Mouse (Mus musculus): Measurements from ENCODE around the gene Slc29a1.
A peak's percentile ranks its signal among the peaks of the same experiment; 100 is the strongest.
"Not testable (repeated sequence)": the region's sequence is repeated elsewhere in the genome, so short reads cannot be mapped to it uniquely, and the experiment has no call there.

Slc29a1 gene

DNA sequence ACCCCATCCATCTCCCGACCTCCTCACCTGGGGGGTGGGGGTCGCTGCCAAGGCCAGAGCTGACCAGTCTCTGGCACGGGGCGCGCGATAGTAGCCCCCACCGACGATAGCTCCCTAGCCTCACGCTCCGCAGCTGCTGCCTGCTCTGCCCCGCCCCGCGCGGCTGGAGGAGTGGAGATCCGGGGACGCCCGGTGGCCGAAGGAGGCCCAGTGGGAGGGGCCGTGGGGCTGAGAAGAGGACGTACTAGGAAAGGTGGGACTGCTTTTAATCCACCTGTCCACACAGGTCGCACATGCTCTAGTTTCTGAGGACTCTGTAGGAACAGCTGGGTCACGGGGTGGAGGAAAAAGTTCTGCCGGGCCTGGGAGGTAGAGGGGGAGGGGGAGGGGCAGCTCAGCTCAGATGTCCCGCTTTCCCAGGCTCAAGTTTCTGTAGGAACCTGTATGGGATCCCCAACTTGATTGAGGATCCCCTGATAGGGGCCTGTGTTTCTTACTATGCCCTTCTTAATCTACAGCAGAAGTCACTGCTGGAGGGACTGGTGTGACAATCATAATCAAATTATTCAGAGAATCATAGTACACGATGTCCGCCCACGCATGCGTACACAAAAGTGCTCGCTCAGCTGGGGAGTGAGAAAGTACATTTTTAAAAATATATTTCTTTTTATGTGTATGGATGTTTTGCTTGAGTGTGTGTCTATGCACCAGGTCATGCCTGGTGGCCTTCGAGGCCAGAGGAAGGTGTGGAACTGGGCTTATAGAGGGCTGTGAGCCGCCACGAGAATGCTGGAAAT lies at the start of gene Slc29a1:
Gene Slc29a1, minus strand, starts transcription at position 161 of the 797 bp plus-strand sequence.
- DNase-seq = peak in 1 of 2 experiments; percentile 44

DNA sequence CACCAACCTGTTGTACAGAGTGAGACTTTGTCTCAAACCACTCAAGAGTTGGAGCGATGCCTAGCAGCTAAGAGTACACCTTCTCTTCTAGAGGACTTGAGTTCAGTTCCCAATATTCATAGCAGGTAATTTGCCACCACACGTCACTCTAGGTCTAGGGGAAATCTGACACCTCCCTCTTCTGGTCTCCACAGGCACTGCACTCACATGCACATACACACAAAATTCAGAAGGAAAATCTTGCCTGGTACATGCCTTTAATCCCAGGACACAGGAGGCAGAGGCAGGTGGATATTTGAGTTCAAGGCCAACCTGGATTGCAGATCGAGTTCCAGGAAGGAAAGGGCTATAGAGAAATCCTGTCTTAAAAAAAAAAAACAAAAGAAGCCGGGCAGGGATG lies 44.8 kb upstream of the Slc29a1 start:
- DNase-seq = no peak

DNA sequence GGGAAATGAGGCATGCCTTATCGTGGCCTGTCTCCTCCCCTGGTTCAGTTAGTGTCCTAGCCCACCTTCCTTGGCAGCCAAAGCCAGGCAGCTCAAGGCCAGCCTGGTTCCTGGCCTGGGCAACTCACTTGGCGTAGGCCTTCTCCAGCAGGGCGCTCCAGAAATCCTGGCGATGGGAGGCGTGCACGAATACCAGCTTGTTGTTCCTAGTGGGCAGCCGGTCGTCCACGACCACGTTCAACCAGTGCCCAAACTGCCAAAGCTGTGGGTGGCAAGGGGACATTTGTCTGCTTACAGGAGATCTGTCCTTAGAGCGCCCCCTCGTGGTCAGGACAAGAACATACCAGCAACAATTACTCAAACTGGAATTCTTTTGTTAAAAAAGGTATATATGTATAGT lies 43.3 kb upstream of the Slc29a1 start:
- DNase-seq = peak; percentile 75 to 79

DNA sequence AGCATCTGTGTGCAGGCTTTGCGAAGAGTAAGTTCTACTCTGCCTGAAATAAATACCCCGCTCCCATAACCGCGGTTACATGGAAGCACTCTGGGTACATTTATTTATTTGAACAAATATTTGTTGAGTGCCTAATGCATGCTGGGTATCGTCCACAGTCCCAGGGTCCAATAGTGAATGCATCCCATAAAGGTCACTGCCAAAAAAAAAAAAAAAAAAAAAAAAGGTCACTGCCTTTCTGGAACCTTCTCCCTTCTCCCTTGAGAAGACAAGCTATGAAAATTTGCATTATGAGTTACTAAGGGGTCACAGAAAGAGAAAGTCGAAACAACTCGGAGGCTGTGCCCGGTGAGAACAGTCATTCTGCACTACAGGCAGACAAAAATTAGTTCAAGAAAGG lies 42.6 kb upstream of the Slc29a1 start:
- no peak for DNase-seq

DNA sequence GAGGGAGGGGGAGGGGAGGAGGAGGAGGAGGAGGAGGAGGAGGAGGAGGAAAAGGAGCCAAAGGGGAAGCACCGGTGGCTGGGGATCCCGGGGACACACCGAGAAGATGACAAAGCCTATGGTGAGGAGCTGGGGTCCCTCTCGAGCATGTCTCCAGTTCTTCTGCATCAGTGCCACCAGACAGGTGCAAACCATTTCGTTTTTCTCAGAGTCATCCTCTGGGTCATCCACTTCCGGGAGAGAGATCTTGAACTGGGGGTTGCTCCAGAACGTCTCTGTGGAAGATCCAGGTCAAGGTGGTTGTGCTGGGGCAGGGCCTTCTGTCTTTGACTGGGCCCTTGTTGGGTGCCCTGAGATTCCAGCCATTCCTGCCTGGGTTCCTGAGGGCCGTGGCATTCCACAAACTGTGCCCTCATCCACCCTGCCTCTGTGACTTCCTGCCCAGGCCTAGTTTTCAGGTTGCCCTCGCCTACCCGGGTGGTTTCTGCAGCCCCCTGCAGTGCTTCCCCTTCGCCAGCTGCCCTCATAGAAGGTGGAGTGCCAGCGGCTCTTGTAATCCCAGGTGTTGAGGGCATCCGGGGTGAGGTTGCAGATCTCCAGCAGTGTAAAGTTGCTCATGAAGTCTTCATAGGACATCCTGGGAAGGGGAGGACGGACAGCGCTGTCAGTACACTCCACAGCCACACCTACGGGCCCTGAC lies 39.3 kb upstream of the Slc29a1 start:
- peak; percentile 75 to 88 for DNase-seq

DNA sequence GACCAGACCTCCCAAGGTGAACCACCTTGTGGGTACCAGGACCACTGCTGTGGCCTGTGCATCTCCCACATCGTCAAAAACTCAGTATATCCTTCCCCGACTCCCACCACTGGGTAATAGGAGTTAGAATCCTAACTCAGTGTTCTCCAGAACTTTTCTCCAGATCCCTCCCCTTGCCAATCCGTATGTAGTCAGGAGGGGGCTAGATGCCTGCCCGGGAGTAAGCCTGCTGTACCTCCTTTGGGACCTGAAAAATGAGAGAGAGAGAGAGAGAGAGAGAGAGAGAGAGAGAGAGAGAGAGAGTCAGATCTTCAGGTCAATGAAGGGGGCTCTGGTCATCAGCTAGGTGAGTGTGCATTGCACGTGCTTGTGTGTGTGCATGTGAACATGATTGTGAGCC lies 34.6 kb upstream of the Slc29a1 start:
- no peak for DNase-seq

DNA sequence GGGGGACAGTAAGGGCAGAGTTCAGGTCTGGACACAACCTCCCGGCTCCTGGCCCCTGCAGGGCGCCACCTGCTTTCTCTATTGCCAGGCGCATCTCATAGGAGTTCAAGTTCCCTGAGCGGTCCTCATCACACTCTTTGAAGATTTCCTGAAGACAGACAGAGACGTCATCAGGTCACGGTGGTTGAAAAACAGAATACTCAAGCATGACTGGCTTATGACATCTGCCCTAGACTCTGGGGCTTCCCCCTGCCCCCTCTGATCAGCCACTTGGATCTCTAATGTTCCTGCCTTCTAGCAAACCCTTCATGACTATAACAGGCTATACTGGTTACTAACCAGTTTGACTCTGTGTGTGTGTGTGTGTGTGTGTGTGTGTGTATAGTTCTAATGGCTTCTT lies 32.5 kb upstream of the Slc29a1 start:
- DNase-seq = no peak

DNA sequence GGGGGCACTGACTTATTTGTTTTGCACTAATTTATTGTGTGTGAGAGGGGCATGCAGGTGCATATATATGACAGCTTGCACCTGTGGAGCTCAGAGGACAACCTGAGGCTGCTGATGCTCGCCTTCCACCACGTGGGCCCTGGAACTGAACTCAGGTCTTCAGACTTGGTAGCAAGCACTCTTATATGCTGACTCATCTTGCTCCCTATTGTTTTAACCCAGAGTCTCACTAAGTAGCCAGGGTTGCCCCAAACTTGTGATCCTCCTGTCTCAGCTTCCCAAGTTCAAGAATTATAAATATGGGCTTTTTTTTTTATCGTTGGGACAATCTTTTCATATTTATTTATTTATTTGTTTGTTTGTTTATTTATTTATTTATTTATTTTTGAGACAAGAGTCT lies 31.6 kb upstream of the Slc29a1 start:
- no peak for DNase-seq

DNA sequence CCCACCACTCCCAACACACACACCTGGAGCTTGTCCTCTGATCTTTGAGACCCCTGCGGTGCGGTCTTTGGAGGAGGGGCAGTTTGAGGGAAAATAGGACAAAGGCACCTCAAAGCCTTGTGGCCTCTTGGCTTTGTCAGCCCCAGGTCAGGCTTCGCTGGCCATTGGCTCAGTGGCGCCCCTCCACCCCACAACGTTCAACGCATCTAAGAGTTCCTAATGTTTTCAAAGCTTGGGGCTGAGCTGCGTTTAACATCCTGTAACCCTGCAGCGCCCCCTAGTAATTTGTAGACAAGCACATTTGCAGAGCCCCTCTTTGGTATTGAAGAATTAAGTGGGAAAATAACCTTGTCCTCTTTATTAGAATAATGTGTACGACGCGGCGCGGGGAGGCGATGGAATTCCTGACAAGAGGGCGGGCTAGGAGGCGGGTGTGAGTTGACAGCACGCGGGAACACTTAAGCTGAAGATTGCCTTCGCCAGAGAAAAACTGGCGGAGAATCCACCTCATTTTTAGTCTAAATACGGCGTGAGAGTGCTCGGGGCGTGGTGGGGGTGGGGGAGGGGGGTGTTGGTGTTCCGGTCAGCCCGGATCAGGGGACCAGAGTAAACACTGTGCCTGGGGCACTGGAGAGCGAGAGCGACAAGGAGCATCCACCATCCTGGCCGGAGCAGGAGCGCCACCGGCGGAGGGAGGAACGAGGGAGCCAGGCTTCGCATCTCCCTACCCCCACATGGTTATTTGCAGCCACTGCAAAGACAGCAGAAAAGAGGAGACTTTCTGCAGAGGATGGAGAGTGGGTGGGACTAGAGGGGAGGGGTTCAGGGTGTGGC lies 30.7 kb upstream of the Slc29a1 start:
- DNase-seq = peak; percentile 68 to 73

DNA sequence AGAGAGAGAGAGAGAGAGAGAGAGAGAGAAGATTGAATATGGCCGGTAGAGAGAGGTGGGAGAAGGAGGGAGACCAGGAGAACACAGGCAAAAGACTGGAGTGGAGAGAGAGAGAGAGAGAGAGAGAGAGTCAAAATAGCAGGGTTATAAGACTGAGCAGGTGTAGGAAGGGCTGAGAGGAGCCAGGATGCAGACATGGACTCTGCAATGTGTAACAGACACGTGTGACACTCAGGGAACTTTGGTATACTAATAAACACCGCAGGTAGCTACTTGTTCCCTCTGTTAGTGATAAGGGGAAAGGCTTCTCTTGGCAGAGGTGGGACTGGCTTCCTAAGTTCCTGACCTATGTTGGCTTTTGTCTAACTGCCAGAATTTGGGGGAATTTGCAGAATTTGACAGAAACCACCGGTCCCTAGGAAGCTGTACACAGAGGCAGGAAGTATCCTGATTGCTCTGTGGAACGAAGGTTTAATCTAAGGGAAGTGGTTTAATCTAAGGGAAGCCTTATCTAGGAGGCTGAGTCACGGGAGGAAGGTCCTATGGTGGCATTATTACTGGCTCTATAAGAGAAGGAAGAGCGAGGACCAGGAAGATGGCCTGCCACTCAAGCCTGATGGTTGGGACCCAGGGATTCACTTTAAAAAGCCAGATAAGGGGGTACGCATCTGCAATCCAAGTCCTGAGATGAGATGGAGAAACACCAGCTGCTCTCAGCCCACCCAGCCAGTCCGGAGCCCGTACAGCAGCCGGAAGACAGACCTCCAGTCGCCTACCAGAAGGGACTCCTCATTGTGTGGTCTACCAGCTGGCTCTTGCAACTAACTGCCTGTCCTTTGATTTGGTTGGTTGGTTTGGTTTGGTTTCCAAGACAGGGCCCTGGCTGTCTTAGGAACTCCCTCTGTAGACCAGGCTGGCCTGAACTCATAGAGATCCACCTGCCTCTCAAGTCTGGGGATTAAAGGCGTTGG lies 29.8 kb upstream of the Slc29a1 start:
- peak in 1 of 2 experiments; percentile 27 for DNase-seq

DNA sequence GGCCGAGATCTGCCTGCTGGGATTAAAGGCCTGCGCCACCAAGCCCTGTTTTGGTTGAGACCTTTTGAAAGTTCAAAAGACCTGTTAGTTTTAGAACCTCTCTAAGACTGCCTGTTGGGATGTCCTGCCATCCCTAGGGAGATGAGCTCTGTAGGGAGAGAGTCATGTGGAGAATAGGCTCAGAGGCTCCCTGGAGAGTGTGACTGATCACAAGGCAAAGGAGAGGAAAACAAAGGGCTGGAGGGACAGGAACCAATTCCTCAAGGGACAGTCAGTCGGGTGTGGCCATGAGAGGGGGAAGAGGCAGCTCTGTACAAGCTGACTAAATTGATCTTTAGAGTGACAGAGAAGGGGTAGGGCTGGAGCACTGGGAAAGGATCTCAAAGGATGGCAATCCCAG lies 28.8 kb upstream of the Slc29a1 start:
- DNase-seq = no peak

DNA sequence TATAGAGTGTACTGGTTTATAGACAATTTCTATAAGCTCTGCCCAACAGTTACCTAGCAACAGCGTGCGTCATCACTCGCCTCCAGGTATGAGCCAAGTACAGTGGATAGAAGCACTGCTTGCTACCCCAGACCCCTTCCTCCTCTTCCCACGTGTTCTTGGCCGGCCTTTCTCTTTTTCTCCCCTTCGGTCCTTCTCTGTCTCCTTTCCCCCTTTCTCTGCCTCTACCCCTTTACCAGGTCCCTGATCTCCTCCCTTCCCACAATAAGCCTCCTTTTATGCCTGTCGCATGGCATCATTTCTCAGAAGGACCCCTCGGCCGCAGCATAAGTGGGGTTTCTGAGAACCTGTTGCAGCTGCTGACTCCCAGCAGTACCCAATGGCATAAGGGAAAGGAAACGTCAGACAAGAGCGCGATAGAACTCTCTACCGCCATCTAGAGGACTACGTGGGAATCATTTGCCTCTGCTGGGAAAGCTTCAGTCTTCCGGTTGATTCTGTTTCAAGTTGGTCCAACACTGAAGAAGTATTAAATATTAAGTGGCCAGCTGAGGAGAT lies 27.2 kb upstream of the Slc29a1 start:
- peak; percentile 63 to 72 for DNase-seq

DNA sequence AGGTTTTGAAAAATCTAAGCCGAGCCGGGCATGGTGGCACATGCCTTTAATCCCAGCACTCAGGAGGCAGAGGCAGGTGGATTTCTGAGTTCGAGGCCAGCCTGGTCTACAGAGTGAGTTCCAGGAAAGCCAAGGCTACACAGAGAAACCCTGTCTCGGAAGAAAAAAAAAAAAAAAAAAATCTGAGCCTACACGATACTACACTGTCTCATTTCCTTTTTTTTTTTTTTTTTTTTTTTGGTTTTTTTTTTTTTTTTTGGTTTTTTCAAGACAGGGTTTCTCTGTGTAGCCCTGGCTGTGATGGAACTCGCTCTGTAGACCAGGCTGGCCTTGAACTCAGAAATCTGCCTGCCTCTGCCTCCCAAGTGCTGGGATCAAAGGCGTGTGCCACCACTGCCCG lies 24.0 kb upstream of the Slc29a1 start:
- not testable (repeated sequence) for DNase-seq

DNA sequence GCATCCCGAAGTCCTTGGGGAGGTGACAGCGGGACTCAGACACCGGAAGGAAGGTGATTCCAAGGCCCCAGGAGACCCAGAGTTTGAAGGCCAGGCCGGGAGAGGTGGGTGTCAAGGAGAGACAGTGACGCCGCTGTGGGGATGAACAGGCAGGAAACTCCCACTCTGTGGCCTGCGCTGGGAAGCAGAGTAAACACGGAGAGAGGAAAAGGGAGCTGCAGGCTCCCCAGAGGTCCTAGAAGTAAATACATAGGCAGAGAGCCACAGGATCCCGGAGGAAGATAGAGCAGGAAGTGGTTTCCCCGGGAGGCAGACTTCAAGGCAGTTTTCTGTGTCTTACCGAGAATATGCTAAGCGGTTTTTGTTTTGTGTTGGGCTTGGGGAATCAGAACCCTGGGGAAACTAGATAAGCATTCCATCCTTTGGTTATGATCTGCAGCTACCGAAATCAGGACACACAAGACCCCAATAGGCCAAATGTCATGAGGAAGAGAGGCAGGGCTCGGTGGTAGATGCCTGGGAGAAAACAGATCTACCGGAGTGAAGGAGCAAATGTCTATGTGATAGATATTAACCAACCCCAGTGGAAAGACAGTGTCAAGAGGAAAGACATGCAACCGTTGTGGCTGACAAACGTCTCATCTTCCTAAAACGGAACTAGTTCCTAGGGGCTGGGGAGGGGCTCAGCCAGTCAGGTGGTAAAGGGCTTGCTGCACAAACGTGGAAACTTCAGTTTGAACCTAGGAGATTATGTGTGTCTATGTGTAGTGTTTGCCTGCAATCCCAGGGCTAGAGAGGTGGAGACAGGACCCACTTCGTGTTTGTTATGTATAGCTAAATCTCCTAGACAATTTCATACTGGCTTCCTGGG lies 20.2 kb upstream of the Slc29a1 start:
- peak; percentile 53 to 61 for DNase-seq

DNA sequence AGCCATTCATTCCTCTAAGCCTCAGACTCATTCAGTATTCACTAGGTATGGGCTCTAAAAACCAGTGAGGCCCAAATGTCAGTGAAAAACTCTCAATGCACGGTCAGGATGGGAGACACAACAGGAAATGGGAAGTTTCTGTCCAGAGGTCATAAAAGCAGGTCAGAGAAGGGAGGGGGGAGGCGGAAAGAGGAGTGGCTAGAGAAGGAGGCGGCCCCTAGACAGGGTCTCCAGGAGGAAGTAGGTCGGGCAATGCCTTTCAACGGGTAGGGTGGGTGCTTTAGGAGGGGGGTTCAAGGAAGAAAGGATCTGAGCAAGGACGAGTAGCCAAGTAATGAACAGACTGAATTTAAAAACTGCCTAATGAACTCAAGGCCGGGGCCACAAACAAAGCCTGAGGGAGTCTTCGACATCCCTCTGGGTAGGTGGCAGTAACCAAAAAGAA lies 19.6 kb upstream of the Slc29a1 start:
- peak; percentile 68 to 81 for DNase-seq

DNA sequence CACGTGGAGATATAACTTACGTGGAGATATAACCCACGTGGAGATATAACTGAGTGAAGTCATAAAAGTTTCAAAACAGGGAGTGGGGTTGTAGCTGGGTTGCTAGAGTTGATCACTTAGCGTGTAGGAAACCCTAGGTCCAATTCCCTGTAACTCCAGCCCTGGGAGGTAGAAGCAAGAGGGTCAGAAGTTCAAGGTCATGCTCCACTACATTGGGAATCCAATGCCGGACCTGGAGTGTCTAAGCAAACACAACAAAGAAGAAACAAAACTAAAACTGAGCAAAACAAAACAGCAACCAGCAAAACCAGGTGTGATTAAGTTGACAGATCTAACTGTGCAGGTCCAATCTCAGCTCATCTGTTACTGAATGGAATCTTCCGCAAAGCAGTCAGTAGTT lies 18.2 kb upstream of the Slc29a1 start:
- no peak for DNase-seq

DNA sequence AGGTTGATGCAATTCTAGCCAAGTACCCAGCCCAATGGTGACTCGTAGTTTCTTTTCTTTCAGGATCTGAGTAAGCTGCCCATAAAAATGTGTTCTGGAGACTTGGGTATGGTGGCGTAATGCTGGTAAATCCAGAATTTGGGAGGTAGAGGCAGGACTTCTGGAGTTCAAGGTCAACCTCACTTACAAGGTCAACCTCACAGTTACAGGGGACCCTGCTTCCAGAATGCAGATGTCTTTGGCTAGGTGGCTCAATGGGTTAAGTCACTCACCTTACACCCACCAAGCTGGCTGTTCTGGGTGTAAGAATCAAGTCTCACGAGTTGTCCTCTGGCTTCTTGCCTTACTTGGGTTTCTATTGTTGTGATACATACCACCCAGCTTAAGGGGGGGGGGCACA lies 17.3 kb upstream of the Slc29a1 start:
- DNase-seq = no peak

DNA sequence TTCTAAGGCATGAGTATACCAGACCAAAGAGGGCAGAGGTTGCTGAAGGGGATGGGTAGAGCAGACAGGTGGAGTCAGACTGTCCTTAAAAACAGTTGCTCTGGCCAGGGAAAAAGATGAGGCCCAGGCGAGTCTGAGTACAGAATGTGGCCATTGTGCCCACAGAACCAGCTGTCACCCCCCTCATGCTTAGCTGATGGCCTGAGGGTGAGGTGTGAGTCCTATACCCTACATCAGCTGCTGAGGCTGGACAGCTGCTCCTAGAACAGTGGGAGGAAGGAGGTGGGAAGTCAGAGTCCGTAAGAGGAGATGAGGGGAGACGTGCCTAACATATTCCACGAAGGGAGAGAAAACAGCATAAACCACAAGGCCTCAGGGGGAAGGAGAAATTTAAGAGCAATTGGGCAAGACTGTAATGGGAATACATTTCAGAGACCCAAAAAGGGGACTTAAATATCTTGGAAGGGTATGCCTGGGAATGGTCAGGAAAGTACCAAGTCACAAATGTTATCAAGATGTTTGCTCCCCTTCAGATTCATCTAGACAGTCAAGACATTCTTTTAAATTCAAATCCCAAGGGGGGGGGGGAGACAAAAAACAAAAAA lies 16.7 kb upstream of the Slc29a1 start:
- no peak for DNase-seq

DNA sequence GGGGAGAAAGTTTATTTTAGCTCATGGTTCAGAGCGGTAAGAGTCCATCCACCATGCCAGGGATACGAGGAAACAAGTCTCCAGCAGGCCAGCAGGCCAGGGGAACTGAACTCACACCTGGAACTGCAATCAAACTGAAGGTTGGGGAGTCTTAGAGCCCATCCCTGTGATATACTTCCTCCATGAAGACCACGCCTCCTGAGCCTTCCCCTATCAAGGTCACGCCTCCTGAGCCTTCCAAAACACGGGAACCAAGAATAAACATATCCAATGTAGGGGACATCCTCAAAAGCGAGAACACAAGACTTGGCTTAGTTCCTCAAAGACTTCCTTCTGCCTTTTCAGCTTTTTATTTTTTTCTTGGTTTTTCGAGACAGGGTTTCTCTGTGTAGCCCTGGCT lies 13.5 kb upstream of the Slc29a1 start:
- no peak for DNase-seq

DNA sequence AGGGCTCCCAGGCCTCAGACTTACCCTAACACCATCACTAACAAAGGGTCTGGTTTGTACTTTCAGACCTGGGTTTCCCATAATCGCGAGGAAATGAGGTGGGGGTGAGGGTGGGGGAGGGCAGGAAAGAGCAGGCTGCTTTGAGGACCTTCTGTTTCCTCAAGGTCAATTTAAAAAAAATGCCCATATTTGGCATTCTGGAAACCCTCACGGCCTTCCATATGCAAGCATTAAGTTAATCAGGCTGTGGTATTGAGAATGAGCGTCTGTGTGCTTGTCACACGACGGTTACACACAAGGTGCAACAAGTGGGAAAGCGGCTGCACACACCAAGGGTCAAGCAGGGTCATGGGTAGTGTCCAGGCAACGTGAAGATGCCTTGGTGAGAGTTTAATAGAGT lies 12.6 kb upstream of the Slc29a1 start:
- DNase-seq = no peak

Data from thymus, postnatal 36 days (tissue).